Mouse (Mus musculus): Measurements from ENCODE around the gene Ntf3.

DNA sequence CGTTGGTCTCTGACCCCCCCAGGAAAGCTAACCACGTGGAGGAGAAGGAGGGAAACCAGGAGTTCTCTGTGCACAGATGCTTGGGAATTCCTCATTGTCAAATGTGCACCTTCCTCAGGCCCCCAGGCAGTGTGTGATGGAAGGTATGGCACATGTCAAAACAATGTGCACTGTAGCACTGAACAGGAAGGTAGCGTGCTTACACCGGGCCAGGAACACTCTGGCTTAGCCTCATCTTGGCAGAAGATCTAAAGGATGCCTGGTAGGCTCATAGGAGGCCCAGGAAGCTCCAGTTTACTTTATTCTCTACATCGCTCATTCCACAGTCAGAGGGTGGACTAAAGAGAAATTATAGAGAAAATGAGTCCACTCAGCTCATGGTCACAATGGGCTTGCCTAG lies 57.5 kb downstream of the Ntf3 start:
- TF ChIP-seq CTCF (IDR thresholded peaks at IDR 0.05; ENCODE audit: extremely low read depth, insufficient read depth, low read length) (no peak), POLR2A (IDR thresholded peaks at IDR 0.05; ENCODE audit: extremely low read depth, insufficient read depth, low read length) (no peak)
